Mouse (Mus musculus): Measurements from ENCODE around the gene Rapgef2.

- TF ChIP-seq CTCF (IDR thresholded peaks at IDR 0.05; ENCODE audit: low read depth) (no peak), EP300 (optimal IDR thresholded peaks at IDR 0.05) (no peak)
Observed at GRCm38 (mm10) chr3:79178070-79178469, 108.2 kb downstream of the Rapgef2 start.

Data from stomach, postnatal 0 days (tissue).